Mouse (Mus musculus) thymus, postnatal 36 days (tissue): ENCODE data around the gene Mccc1.

Experiments
- DNase-seq, 2 experiments: peaks; one replicate each; pipeline ENCODE4 v3.0.0; 2022; ENCODE audit warnings: mixed read lengths in 2 of 2

Gene Mccc1

DNA sequence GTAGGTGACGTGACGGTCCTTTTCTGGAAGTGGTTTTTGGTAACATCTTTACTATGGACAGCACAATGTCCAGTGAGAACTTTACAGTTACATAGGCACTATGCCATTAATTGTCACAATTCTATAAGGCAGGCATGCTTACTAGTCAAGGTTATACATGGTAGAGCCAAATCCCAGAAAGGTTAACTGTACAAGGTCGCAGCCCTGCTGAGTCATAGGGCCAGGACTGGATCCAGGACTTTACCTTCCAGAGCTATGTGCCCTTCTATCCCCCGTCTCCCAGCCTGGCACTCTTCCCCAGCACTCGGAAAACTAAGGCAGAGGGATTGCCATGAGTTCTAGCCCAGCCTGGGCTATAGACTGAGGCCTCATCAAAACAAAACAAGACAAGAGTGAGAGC, 36.6 kb downstream of the Mccc1 start:
- no peak for DNase-seq

DNA sequence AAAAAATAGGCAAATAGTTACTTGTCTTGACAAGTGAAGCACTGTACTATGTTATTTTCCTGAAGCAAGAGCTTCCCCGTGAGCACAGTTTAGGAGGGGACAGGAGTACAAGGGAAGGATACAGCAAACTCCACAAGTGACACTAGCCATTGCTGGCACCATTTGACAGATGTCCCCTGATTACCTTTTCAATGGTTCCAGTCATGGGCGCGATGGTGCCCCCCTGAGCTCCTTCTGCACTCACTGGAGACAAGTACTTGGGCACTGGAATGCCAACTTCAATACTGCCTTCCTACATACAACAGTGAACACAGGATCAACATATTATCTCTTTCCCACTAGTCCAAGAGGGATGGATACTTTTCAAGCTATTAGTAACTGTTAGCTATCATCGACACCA, 37.1 kb downstream of the Mccc1 start:
- DNase-seq: no peak

DNA sequence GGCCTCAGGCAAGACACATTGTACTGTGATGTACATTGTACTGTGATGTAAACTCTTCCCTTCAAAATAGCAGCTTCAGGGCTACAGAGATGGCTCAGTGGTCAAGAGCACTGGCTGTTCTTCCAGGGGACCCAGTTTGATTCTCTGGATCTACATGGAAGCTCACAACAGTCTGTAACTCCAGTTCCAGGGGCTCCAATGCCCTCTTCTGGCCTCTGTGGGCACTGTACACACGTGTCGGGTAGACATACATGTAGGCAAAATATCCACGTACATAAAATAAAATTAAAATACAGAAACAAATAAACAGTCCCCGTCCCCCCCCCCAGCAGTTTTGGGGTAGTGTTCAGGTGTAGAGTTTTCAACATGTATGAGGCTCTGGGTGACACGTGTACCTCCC, 37.5 kb downstream of the Mccc1 start:
- no peak for DNase-seq

DNA sequence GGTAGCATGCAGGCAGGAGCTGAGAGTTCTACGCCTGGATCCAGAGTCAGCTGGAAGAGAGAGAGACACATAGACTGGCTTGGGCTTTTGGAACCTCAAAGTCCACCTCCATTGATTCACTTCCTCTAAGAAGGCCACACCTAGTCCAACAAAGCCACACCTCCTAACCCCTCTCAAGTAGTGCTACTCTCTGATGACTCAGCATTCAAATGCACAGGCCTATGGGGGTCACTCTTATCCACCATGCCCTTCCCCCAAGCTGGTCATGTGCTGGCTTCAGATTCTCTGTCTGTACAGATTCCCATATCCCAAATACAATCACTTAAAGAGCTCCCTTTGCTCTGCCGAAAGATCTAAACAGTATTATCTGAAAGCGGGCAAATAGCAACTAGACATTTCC, 43.2 kb downstream of the Mccc1 start:
- no peak for DNase-seq

DNA sequence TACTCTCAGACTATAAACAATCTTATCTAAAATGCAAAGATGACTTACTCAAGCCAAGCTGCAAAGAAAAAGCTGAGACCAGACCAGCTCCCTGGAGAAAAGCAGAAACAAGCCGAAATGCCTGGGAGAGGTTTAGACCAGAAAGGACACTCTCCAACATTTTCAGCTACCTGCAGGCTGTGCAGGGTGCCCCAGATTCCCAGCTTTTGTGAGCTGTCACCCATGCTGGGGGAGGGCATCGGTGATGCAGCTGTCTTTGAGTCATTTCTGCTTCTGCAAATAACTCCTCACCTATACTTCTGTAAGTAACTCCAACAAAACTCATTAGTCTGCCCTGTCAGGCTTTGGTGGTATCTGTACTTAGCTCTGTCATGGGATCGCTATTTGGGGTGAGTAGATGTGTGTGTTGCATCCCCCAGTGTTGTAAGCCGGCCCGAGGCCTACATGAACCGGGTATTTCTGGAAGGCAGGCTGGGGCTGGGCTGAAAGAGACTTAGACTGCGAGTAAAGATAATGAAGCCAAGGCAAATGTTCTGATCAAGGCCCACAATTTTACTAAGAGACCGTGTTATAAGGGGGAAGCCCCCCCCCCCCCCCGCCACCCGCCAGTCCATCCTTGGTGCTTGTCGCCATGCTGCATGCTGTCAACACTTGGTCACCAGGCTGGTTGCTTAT, 45.4 kb downstream of the Mccc1 start:
- no peak for DNase-seq

DNA sequence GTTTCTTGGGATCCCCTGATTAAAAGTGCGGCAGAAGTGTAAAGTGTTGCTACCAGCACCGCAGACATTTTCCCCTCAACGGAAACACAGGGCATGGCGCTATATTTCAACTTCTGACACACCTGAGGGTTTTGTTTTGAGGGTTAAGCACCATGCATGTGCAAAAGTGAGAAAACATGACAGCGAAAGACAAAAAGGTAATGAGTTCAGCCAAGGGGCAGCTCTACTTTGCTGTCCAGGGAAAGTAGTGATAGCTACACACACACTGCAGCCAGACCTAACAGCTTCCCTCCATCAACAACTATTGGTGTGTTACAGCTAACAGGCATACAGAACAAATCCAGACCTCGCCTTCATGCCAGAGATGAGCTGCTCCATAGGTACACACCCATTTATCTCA, 46.7 kb downstream of the Mccc1 start:
- no peak for DNase-seq

GRCm38 (mm10) chr3:35953184-35953583, 47.3 kb downstream of the Mccc1 start:
- no peak for DNase-seq

DNA sequence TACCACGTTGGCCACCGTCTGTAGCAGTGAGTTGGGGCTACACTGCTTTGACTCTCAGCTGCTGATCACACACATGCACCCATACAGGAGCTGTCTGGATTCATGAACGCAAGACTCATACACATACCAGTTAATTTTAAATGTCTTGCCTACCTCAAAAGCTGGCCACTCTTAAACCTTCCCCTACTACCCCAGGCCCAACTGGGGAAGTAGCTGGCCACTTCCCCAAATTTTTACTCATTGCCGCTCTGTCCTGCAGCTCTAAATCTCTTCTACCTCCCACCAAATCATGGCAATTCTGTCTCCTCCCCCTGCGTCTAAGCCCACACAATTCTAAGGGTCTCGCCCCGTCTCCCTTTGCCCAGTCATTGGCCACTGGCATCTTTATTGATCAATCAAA, 52.3 kb downstream of the Mccc1 start:
- no peak for DNase-seq

GRCm38 (mm10) chr3:35940520-35941135, 59.9 kb downstream of the Mccc1 start:
- DNase-seq: no peak

DNA sequence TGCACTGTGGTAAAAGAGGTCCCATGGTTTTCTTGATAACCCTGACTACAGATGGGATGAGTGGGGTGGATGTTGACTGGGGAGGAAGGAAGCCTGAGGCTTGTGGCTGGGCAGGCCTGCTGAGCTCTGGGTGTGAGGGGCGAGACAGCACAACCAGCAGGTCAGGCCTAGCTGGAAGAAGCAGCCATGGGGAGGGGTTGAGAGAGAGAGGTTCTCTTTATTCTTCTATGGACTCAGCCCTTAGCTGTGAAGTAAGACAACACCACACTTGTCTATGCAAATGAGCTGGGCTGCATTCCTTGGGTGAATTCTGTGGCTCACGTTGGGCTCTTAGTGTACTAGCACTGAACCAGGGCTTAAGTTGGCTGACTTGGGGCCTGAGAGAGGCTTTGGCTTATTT, 60.4 kb downstream of the Mccc1 start:
- no peak for DNase-seq

DNA sequence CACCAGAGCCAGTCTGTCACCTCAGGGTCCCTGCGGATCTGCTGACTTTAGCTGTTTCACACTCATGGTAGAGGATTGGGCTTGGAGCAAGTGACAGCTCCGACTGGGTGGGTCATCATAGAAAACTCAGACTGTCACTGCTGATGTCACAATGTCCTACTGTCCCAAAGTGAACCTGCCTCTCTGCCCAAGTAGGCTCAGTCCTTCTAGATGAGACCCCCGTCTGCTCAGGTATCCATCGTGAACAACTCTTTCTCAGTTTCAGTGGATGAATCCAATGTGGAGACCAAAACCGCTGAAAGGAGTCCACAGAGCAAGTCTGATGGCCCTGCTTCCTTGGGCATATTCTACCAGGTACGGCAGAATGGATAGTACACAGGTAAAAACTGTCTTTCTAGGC, 63.1 kb downstream of the Mccc1 start, which contains the start of gene Dcun1d1:
TSS of gene Dcun1d1 (minus strand) at position 101 of the 400 bp plus-strand sequence.
- no peak for DNase-seq

DNA sequence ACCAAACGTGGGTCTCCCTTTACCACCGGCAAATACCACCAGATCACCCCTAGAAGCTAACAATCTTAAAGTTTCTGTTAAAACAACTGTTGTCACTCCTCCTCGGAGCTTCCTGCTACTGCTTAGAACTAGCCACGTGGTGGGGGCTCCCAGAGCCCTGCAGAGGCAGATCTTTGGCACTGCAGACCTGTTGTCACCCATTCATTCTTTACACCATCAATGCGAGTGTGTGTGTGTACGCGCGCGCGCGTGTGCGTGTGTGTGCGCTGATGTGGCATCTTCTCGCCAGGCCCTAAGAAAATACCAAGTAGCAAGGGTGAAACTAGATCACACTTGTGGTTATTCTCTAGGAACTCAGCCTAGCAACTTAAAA, 67.1 kb downstream of the Mccc1 start:
- DNase-seq: peak; percentile 50 to 53

DNA sequence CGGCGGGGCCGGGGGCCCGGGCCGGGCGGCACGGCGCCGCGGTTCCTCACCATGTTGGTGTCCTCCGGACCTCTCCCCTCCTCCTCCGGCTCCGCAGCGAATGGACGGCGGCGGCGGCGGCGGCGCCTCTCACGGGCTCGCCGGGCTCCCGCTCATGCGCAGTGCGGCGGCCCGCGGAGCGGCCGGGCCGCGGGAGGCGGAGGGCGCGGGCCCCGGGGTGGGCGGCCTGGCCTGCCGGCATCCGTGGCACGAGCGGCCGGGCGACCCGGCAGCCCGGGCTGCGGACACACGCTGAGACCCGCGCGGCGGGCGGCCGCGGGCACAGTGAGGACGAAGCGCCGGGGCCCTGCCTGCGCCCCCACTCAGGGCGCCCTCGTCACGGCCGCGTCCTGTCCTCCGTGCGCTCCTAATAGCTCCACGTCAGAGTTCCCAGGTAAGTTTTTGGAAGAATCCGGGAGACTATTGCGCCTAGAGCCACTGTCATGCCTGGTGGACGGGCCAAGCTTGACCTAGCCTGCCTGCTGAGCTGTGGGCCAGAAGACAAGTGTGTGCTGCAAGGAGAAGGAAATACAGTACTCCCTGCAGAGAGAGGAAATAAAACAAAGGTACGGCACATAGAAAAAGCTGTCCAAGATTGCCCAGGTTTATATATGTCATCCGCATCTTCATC, 67.6 kb downstream of the Mccc1 start:
- peak; percentile 78 to 84 for DNase-seq

- DNase-seq: peak; percentile 60 to 63
Measured at GRCm38 (mm10) chr3:35931896-35932727, 68.4 kb downstream of the Mccc1 start.

- no peak for DNase-seq
Measured at GRCm38 (mm10) chr3:35931359-35931758, 69.1 kb downstream of the Mccc1 start.

- no peak for DNase-seq
Measured at GRCm38 (mm10) chr3:35929831-35930230, 70.6 kb downstream of the Mccc1 start.

DNA sequence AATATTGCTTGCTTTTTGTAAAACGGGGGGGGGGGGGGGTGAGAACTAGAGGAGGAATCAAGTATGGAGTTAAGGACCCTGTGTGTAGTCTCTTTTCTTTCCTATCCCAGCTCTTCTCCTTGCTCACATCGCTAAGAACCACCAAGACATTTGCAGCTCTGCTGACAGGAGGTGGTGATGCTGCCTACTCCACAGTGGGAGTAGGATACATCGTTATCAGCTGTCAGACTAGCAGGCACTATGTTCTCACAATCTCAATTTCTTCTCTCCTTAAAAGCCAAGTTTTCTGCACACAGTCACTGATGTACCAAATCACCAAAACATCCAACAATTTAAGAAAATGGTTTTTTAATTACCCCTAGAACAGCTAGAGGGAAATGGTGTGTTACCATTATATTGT, 71.1 kb downstream of the Mccc1 start:
- no peak for DNase-seq

DNA sequence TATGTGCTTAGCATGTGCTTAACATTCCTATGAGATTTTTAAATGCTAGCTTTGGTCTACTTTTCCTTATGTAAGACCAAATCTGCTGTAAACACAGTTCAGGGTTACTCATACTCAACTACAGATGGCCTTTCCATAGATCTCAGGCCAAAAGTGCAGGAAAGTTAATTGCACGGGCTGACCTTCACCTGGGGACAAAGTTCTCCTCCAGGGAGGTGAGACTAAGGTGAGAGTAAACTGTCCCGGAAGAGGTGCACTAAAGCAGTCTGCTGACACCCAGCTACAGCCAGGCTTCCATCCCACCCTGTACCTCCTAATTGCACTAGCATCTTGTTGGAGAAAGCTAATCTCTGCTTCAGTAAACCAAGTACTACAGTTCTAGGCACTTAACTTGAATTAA, 74.6 kb downstream of the Mccc1 start:
- DNase-seq: no peak

- no peak for DNase-seq
Measured at GRCm38 (mm10) chr3:35924007-35924406, 76.5 kb downstream of the Mccc1 start.

DNA sequence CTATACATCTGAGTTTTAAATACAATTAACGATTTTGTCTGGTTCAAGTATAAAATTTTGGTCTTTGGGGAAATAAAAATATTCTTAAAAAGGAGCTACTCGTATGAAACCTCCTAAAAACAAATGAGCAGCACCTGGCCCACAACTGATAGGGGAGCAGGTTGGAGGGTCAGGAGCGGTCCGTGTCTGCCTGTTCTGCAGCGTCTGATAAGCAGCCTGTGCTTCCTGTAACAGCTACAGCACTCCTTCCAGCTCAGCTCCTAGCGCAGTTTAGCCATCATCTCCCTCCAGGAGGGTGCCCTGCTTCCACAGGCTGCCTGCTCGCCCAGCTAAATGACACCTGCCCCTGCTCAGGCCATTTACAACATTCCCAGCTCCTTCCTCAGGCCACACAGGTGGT, 77.0 kb downstream of the Mccc1 start:
- no peak for DNase-seq

DNA sequence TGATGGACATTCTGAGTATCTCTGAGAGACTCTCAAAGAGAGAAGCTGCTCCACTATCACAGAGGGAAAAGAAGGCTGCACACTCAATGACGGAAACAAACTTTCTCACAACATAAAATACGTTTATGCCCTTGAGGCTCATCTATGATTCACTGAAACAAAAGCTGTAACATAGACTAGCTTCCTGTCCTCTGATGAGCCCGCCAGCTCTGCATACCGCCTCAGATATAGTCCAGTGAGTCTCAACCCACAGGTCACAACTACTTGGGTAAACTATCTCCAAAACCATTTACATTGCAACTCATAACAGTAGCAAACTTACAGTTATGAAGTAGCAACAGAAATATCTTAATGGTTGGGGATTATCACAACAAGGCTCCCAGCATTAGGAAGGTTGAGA, 78.0 kb downstream of the Mccc1 start:
- no peak for DNase-seq

DNA sequence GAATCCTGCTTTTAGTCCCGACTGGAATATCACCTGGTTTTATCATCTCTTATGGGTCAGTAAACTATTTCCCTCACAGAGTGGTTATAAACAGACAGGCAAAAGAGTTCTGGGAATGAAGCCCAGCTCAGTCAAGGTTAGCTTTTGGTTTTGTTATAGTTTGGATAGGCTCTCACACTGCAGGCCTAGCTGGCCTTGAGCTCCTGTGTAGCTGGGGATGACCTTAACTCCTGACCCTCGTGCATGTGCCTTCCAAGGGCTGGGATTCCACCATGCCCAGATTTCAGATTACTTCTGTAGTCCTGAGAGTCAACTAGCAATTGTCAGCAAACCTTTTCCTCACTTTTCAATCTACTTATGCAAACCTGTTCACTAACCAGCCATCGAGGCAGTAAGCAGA, 82.2 kb downstream of the Mccc1 start:
- DNase-seq: no peak
